Mouse (Mus musculus) testis, postnatal 10 days (tissue): Measurements from ENCODE around the gene Slc26a3.
"Not testable (repeated sequence)": the region's sequence is repeated elsewhere in the genome, so short reads cannot be mapped to it uniquely, and the experiment has no call there.

Experiments used
- DNase-seq: peaks from one replicate; pipeline ENCODE4 v3.0.0; 2021; ENCODE audit warnings: low spot score

The Slc26a3 gene

GRCm38 (mm10) chr12:31421901-31422574, 31.4 kb downstream of the Slc26a3 start:
- DNase-seq = no peak

- DNase-seq = no peak
Measured at GRCm38 (mm10) chr12:31437791-31438190, 47.1 kb downstream of the Slc26a3 start.

DNA sequence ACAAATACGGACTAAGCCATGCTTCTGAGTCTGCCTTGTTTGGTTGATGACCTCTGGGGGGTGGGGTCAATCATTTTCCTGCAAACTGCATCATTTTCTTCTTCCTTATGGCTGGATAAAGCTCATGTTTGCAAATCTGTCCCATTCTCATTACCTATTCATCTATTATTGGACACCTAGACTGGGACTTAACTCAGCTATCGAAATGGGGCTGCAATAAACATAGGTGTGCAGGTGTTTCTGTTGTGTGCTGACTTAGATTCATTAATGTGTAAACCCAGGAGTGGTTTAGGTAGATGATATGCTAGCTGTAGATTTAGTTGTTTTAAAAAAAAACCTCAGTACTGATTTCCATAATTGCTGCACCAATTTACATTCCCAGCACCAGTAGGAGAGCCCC, 48.9 kb downstream of the Slc26a3 start:
- DNase-seq = no peak

GRCm38 (mm10) chr12:31444131-31444546, 53.5 kb downstream of the Slc26a3 start:
- DNase-seq = no peak

GRCm38 (mm10) chr12:31444827-31445226, 54.2 kb downstream of the Slc26a3 start:
- no peak for DNase-seq

DNA sequence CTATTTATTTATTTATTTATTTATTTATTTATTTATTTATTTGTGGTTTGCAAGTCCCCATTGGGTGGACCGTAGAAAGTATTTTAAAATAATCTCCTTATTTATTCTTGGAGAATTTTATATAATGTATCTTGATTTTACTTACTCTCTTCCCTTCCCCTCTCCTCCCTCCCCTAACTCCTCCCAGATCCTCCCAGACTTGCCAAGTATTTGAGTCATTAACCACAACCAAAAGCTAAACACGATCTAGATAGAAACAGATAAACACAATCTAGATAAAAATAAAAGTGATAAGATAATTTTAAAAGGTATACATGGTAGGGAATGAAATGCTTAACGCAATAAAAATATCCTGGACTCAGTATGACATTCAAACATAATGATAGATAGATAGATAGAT, 58.7 kb downstream of the Slc26a3 start:
- no peak for DNase-seq

GRCm38 (mm10) chr12:31456271-31456670, 65.6 kb downstream of the Slc26a3 start:
- DNase-seq = no peak

- DNase-seq = no peak
Measured at GRCm38 (mm10) chr12:31458474-31458873, 67.8 kb downstream of the Slc26a3 start.

DNA sequence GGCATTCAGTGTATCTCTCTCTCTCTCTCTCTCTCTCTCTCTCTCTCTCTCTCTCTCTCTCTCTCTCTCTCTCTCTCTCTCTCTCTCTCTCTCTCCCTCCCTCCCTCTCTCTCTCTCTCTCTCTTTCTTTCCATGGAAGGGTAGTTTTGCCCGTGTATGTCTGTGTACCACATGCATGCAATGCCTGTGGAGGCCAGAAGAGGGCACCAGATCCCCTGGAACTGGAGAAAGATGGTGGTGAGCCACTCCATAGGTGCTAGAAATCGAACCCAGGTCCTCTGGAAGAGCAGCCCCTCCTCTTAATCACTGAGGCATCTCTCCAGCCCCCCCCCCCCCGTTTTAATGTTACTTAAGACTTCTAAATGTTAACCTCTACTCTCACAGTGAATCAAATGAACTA, 69.6 kb downstream of the Slc26a3 start:
- not testable (repeated sequence) for DNase-seq

DNA sequence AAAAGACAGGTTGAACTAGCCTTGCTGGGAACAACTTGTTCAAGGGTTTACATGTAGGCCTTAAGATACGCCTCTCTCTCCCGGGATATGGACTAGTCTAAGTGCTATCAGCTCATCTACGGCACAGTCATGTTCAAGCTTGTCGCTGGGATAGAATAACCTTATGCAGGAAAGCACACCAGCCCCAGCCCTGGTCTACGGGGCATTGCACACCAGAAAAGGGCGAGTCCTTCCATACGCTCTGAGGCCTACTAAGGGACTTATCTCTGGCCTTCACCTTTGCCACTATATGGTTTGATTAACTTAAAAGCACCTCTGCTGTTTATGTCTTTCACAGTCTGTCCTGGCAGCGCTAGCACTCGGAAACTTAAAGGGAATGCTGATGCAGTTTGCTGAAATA, 70.7 kb downstream of the Slc26a3 start:
- no peak for DNase-seq

GRCm38 (mm10) chr12:31462615-31463014, 71.9 kb downstream of the Slc26a3 start:
- DNase-seq = no peak

- DNase-seq = not testable (repeated sequence)
Measured at GRCm38 (mm10) chr12:31478182-31478581, 87.5 kb downstream of the Slc26a3 start.

GRCm38 (mm10) chr12:31486431-31486830, 95.8 kb downstream of the Slc26a3 start:
- DNase-seq = no peak

GRCm38 (mm10) chr12:31498936-31499313, 108.3 kb downstream of the Slc26a3 start:
- no peak for DNase-seq

DNA sequence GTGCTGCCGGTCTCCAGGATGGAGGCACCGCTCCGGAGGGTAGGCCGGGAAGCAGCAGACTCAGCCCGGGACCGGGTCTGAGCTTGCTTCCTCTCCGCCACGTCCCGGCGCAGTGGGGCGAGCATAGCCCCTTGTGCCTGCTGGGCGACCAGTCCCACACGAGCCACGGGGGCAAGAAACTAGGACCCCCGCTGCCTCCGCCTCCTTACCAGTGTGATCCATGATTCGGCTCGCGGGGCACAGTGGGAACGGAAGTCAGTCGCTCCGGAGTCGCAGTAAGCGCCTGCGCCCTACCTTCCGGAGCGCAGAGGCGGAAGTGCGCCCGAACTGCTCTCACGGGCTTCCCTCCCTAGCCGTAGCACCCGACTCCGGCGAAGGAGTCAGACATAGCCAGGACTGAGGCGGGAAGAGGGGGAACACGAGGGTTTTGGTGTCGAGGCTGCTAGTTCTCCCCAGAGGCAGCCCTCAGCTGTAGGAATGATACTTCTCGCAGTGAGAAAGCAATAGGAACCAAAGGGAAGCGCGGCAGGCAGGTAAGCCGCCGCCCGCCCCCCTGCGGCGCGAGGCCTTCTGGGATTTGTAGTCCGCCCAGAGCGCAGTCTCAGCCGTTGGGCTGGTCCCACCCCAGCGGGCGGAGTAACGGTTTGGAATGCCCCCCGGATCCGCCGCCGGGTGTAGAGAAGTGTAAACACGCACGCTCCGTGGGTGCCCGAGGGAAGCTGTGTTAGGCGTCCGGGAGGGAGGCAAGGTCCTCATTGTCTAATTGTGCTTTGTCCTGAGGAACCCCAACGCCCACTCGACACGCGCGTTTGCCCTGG, 108.9 kb downstream of the Slc26a3 start, which contains the start of gene Cbll1:
TSS of gene Cbll1 (minus strand) at position 303 of the 818 bp plus-strand sequence.
- peak; percentile 95 for DNase-seq

GRCm38 (mm10) chr12:31500196-31500595, 109.5 kb downstream of the Slc26a3 start:
- DNase-seq = no peak

GRCm38 (mm10) chr12:31501266-31501665, 110.6 kb downstream of the Slc26a3 start:
- DNase-seq = no peak

DNA sequence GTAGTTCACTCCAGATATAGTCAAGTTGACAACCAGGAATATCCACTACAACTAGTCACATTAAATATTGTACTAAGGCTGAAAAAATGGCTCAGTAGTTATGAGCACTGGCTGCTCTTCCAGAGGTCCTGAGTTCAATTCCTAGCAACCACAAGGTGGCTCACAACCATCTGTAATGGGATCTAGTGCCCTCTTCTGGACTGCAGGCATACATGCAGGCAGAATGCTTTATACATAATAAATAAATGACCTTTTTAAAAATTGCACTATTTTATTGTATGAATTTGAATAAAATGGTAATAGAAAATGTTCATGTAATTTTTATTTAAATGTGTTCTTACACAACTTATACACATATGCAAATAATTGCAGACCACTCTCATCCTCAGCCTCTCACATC, 112.5 kb downstream of the Slc26a3 start:
- DNase-seq = no peak

- no peak for DNase-seq
Measured at GRCm38 (mm10) chr12:31507718-31508364, 117.2 kb downstream of the Slc26a3 start.

DNA sequence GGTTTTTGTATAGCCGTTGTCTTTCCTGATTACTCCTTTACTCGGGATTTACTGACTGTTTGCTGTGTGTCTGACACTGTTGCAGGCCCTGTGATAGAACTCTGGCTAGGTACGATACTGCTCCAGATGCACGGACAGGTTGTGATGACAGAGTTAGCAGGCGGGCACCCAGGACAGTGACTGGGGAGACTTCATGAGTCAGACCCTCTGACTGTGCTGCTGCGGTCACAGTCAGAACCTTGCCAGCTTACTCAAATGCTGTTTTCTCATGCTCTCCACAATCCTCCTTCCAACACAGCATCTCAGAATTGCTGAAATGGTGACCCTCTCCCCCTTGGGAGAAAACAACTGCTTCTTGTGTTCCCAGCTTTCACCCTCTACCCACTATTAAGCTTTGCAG, 117.8 kb downstream of the Slc26a3 start:
- no peak for DNase-seq

DNA sequence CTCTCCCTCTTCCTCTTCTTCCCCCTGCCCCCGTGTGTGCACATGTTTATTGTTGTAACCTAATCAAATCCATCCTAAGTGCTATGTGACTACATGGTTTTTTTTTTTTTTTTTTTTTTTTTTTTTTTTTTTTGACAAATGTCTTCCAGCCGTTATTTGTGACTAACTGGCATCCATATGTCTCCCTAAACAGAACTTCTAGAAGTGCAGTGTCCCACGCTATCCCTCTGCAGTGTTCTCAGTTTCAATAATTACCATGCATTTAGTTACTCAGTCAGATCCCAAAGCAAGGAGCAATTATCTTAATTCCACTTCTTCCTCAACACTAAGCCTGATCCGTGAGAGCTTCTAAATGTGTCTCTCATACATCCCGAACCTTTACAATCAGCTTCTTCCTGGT, 120.5 kb downstream of the Slc26a3 start:
- DNase-seq = no peak

GRCm38 (mm10) chr12:31512634-31513411, 122.2 kb downstream of the Slc26a3 start:
- no peak for DNase-seq
